Mouse (Mus musculus): ENCODE measurements around the gene Lelp1. TPM values are rescaled to one million over a fixed set of nuclear protein-coding genes. Genes with fewer than 3 reads are reported as not detected.

The Lelp1 gene
- polyA plus RNA-seq, 1 experiment from 2014 or later: not detected

Other genes with a start within 250 kb of the Lelp1 start
- not detected in 2 replicates for gene Pglyrp3, start 128.2 kb downstream of the Lelp1 start, polyA plus RNA-seq (2015; fragmentation: Nextera tagmentation; extraction: Ambion mirVana)
- gene Lor, start 59.6 kb downstream of the Lelp1 start, polyA plus RNA-seq (2015; fragmentation: Nextera tagmentation; extraction: Ambion mirVana): 4.6 and 4.9 TPM in 2 replicates
- gene Prr9, start 18.8 kb downstream of the Lelp1 start, polyA plus RNA-seq (2015; fragmentation: Nextera tagmentation; extraction: Ambion mirVana): not detected in 2 replicates
- gene Sprr2a1, start 73.1 kb upstream of the Lelp1 start, polyA plus RNA-seq (2015; fragmentation: Nextera tagmentation; extraction: Ambion mirVana): not detected in 2 replicates
- not detected in 2 replicates for gene Sprr2a2, start 73.2 kb upstream of the Lelp1 start, polyA plus RNA-seq (2015; fragmentation: Nextera tagmentation; extraction: Ambion mirVana)
- not detected in 2 replicates for gene Sprr2a3, start 142.7 kb upstream of the Lelp1 start, polyA plus RNA-seq (2015; fragmentation: Nextera tagmentation; extraction: Ambion mirVana)
- 0.35 TPM in 1 of 2 replicates, not detected in the other for gene Sprr2b, start 173.9 kb upstream of the Lelp1 start, polyA plus RNA-seq (2015; fragmentation: Nextera tagmentation; extraction: Ambion mirVana)
- gene Sprr2d, start 196.4 kb upstream of the Lelp1 start, polyA plus RNA-seq (2015; fragmentation: Nextera tagmentation; extraction: Ambion mirVana): not detected in 2 replicates
- gene Sprr2e, start 209.4 kb upstream of the Lelp1 start, polyA plus RNA-seq (2015; fragmentation: Nextera tagmentation; extraction: Ambion mirVana): not detected in 2 replicates
- gene Sprr2f, start 222.4 kb upstream of the Lelp1 start, polyA plus RNA-seq (2015; fragmentation: Nextera tagmentation; extraction: Ambion mirVana): not detected in 2 replicates
- gene Sprr2h, start 242.9 kb upstream of the Lelp1 start, polyA plus RNA-seq (2015; fragmentation: Nextera tagmentation; extraction: Ambion mirVana): not detected in 2 replicates

Data from hindbrain, embryonic 13.5 days (tissue).